Mouse (Mus musculus) kidney, embryonic 14.5 days (tissue): ENCODE measurements around the gene Wfdc5. TPM values are rescaled to one million over a fixed set of nuclear protein-coding genes. Genes with fewer than 3 reads are reported as not detected.
"Not testable (repeated sequence)": the region's sequence is repeated elsewhere in the genome, so short reads cannot be mapped to it uniquely, and the experiment has no call there.

ENCODE experiments used
- ATAC-seq: fragments of 200-750 bp; cut with Nextera tagmentation; 2 replicates; pipeline ENCODE4 v1.8.0; 2017; ENCODE audit warnings: moderate number of reproducible peaks, mild to moderate bottlenecking, moderate TSS enrichment, moderate library complexity; ENCODE audit not compliant: low FRiP score, low TSS enrichment
- H3K27ac ChIP-seq: fragments of 300-500 bp; sonication (generic); 2 replicates; pipeline ENCODE4 v1.5.1; 2014; ENCODE audit warnings: low read depth, mild to moderate bottlenecking, low read length, moderate library complexity, mixed read lengths
- H3K27me3 ChIP-seq: fragments of 300-500 bp; sonication (generic); 2 replicates; pipeline ENCODE4 v1.6.1; 2014; ENCODE audit warnings: mild to moderate bottlenecking, low read length; ENCODE audit not compliant: control insufficient read depth, insufficient read depth
- H3K36me3 ChIP-seq: fragments of 300-500 bp; sonication (generic); 2 replicates; pipeline ENCODE4 v1.6.1; 2014; ENCODE audit warnings: low read length, mixed read lengths; ENCODE audit not compliant: control insufficient read depth, insufficient read depth
- H3K4me1 ChIP-seq: fragments of 300-500 bp; sonication (generic); 2 replicates; pipeline ENCODE4 v1.6.1; 2014; ENCODE audit warnings: low read length, mixed read lengths; ENCODE audit not compliant: control insufficient read depth, insufficient read depth
- H3K4me2 ChIP-seq: fragments of 300-500 bp; sonication (generic); replicated peaks from 2 replicates; pipeline ENCODE4 v1.6.1; 2014; ENCODE audit warnings: low read depth, mild to moderate bottlenecking, low read length
- H3K4me3 ChIP-seq: fragments of 300-500 bp; sonication (generic); 2 replicates; pipeline ENCODE4 v1.5.1; 2014; ENCODE audit warnings: mild to moderate bottlenecking, low read length
- H3K9ac ChIP-seq: fragments of 300-500 bp; sonication (generic); 2 replicates; pipeline ENCODE4 v1.6.1; 2014; ENCODE audit warnings: low read depth, mild to moderate bottlenecking, low read length, moderate library complexity
- H3K9me3 ChIP-seq: fragments of 300-500 bp; sonication (generic); 2 replicates; pipeline ENCODE4 v1.6.1; 2016; ENCODE audit warnings: low read length; ENCODE audit not compliant: control insufficient read depth
- WGBS: fragments of 180-500 bp; shearing (Covaris S2); extraction: QIAGEN DNeasy Blood & Tissue Kit; methylation state at CpG from one replicate; pipeline ENCODE4 v1.1.7; 2014; 5-methylcytosine and 5-hydroxymethylcytosine counted together
- polyA plus RNA-seq: library from polyadenylated mRNA; unstranded; fragments of >200 nt; fragmentation: Nextera tagmentation; extraction: Ambion mirVana; gene quantifications from 2 replicates; pipeline ENCODE4 v1.2.1, GENCODE M21; 2014

Wfdc5 gene
- not detected in 2 replicates for polyA plus RNA-seq

DNA sequence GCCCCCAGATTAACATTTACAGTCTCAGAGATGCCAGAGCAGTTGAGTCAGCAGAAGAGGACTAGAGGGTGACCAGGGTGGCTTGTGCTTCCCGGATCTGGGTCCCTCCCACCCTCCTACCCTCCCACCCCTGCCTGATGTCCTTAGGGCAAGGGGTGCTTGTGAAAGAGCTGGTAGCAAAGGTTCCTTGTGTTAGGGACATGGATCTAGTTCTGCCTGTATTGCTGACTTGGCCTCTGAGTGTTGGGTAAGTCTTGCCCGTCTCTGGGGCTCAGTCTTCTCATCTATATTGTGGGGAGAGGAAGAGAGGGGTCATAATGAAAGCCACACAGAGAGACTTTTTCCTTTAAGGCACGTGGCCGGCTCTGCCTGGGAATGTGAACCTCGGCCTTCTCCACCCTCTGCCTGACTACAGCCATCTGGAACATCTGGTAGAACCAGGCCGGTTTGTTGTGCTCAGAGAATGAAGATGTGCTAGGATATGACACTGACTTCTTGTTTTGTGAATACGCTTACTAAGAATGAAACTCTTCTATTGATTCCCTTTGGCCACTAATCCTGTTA lies at the start of gene Wfdc5:
TSS of gene Wfdc5 (minus strand) at position 51 of the 564 bp plus-strand sequence.
- Histone ChIP-seq H3K9me3 (no peaks in the 10 kb centered on the region), H3K4me2 (no peak within 1 kb of the TSS), H3K27me3 (no peaks in the 10 kb centered on the region), H3K36me3 (no peaks in the 10 kb centered on the region), H3K4me3 (no peak within 1 kb of the TSS), H3K9ac (no peak within 1 kb of the TSS), H3K4me1 (no peaks in the 10 kb centered on the region), H3K27ac (no peak within 1 kb of the TSS)
- ATAC-seq, result no peak
- WGBS, result 82% methylated on average over 7 of the region's 7 CpGs

DNA sequence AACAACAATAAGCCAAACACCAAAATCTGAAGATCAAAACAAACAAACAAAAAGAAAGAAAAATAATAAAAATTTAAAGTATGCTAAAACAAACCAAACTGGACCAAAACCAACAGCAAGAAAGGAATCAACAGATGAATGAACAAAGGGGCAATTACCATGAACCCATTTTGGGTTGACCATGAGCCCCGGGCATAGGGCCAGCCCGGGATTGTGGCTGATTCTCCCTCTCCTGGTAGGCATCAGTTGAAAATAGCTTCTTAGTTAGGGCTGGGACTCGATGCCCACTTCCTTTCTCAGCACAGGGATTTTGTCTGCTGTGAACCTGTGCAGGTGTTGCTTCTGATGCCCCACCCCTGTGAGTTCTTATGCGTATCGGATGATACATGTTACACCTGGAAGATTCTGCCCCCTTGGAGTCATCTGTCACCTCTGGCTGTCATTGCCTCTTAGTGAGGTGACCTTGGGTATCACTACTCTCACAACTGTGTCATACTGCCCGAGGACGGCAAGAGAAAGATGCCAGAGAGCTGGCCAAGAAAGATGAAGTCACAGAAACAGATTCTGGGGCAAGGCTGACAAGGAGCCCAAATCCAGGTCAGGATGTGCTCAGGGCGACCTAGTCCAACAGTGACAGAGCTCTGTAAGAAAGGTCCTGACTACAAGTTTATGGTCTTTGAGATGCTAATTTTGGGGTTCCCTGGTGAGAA lies 46.0 kb upstream of the Wfdc5 start:
- Histone ChIP-seq H3K4me2 (no peak overlapping the region), H3K27me3 (no peaks in the 10 kb centered on the region), H3K9ac (no peak overlapping the region), H3K27ac (no peak overlapping the region), H3K4me1 (no peaks in the 10 kb centered on the region), H3K4me3 (no peak overlapping the region), H3K9me3 (no peaks in the 10 kb centered on the region), H3K36me3 (no peaks in the 10 kb centered on the region)
- no peak for ATAC-seq
- WGBS, result 87% methylated on average over 8 of the region's 8 CpGs

- H3K9ac ChIP-seq, result no peak within 1 kb of the TSS
- 44% methylated on average over 11 of the region's 11 CpGs for WGBS
- H3K36me3 ChIP-seq, result no peaks in the 10 kb centered on the region
- no peaks in the 10 kb centered on the region for H3K9me3 ChIP-seq
- 0 out of 2 replicates have a peak, but pooled peaks cover 2% of the 10 kb centered on the region for H3K4me1 ChIP-seq
- H3K4me2 ChIP-seq, result peak within 1 kb of the TSS; percentile 17; the same call in 1 of the 2 replicates
- H3K27me3 ChIP-seq, result no peaks in the 10 kb centered on the region
- peak; percentile 35; the same call in 1 of the 2 replicates for ATAC-seq
- 0 out of 2 replicates have a peak within 1 kb of the TSS, but pooled peaks have one; percentile 7 for H3K4me3 ChIP-seq
- H3K27ac ChIP-seq, result peak within 1 kb of the TSS; percentile 32; the same call in 1 of the 2 replicates
These were observed 39.0 kb upstream of the Wfdc5 start, which contains the start of gene Wfdc15b for GRCm38 (mm10) chr2:164221522-164221921. Gene Wfdc15b, minus strand, starts transcription at chr2:164221660.

DNA sequence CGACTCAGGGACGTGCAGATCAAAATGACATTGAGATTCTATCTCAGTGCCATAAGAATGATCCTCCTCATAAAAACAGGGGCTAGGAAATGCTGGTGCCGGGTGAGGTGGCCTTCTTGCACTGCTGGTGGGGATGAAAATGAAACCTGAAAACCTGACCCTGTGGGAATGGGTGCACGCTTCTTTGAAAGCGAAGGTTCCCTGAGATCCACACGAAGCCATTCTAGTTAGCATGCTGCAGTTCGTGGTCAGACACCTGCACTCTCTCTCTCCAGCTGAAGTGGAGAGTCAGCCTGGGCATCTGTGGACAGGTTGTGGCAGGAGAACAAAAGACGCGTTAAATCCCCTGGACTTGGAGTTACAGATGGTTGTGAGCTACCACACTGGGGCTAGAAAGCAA lies 36.8 kb upstream of the Wfdc5 start:
- H3K9ac ChIP-seq, result no peak overlapping the region

GRCm38 (mm10) chr2:164212711-164213110 lies 30.2 kb upstream of the Wfdc5 start:
- ATAC-seq, result no peak
- WGBS, result 79% methylated on average over 5 of the region's 5 CpGs
- Histone ChIP-seq H3K4me3 (no peak overlapping the region), H3K27me3 (no peaks in the 10 kb centered on the region), H3K27ac (no peak overlapping the region), H3K36me3 (no peaks in the 10 kb centered on the region), H3K4me2 (no peak overlapping the region), H3K9me3 (no peaks in the 10 kb centered on the region), H3K4me1 (no peaks in the 10 kb centered on the region), H3K9ac (no peak overlapping the region)

More for the DNA sequence above, 36.8 kb upstream of the Wfdc5 start:
- Histone ChIP-seq H3K27me3 (no peaks in the 10 kb centered on the region), H3K27ac (no peak overlapping the region), H3K36me3 (no peaks in the 10 kb centered on the region), H3K4me2 (no peak overlapping the region), H3K4me1 (0 out of 2 replicates have a peak, but pooled peaks cover 2% of the 10 kb centered on the region), H3K4me3 (no peak overlapping the region), H3K9me3 (no peaks in the 10 kb centered on the region)
- no peak for ATAC-seq
- WGBS, result 79% methylated on average over 9 of the region's 9 CpGs

DNA sequence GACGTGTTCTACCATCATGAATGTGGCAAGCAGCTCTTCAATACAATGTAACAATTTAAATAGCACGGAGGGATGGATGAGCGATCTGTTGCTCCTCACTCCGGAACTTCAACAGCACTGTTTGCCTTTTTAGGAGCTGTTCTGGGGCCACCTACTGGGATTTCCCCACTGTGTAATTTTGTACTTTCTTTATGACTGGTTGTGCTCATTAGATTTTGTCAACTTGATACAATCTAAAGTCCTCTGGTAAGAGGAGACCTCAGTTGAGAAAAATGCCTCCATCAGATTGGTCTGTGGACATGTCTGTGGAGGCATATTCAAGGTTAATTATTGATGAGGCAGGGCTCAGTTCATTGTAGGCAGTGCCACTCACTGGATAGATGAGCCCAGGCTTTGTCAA lies 28.4 kb upstream of the Wfdc5 start:
- H3K36me3 ChIP-seq, result no peaks in the 10 kb centered on the region
- no peaks in the 10 kb centered on the region for H3K9me3 ChIP-seq
- H3K4me2 ChIP-seq, result no peak overlapping the region
- H3K4me1 ChIP-seq, result no peaks in the 10 kb centered on the region
- no peak overlapping the region for H3K4me3 ChIP-seq
- ATAC-seq, result no peak
- H3K27ac ChIP-seq, result no peak overlapping the region
- H3K9ac ChIP-seq, result no peak overlapping the region
- H3K27me3 ChIP-seq, result no peaks in the 10 kb centered on the region
- 93% methylated on average over 4 of the region's 4 CpGs for WGBS

DNA sequence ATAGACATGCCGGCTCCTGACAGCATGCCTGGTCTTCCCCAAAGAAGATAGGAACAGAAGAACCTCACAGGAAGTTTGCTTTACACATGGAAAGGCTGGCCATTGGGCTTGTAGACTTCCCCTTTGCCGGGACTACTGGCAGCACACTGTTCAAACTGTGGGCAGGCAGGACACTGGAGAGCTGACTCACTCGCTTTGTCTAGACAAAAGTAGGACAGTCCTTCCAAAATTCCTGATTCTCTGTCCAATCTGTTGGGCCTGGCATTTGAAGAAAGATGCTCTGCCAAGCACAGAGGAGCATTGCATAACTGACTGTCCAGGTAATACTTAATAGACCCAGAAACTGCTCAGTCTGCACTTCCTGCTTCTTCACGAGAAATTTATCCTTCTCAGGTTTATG lies 24.1 kb upstream of the Wfdc5 start:
- no peak overlapping the region for H3K4me2 ChIP-seq
- H3K9ac ChIP-seq, result no peak overlapping the region
- no peak for ATAC-seq
- H3K27ac ChIP-seq, result no peak overlapping the region
- H3K4me3 ChIP-seq, result no peak overlapping the region
- H3K27me3 ChIP-seq, result no peaks in the 10 kb centered on the region
- H3K9me3 ChIP-seq, result no peaks in the 10 kb centered on the region
- no peaks in the 10 kb centered on the region for H3K36me3 ChIP-seq
- H3K4me1 ChIP-seq, result no peaks in the 10 kb centered on the region
- 80% methylated on average over 4 of the region's 4 CpGs for WGBS

GRCm38 (mm10) chr2:164206011-164206410 lies 23.5 kb upstream of the Wfdc5 start:
- not testable (repeated sequence) for H3K27ac ChIP-seq, H3K9ac ChIP-seq, H3K36me3 ChIP-seq, H3K27me3 ChIP-seq, ATAC-seq, H3K4me3 ChIP-seq, H3K4me1 ChIP-seq, H3K4me2 ChIP-seq, H3K9me3 ChIP-seq
- WGBS, result 94% methylated on average over 10 of the region's 10 CpGs

DNA sequence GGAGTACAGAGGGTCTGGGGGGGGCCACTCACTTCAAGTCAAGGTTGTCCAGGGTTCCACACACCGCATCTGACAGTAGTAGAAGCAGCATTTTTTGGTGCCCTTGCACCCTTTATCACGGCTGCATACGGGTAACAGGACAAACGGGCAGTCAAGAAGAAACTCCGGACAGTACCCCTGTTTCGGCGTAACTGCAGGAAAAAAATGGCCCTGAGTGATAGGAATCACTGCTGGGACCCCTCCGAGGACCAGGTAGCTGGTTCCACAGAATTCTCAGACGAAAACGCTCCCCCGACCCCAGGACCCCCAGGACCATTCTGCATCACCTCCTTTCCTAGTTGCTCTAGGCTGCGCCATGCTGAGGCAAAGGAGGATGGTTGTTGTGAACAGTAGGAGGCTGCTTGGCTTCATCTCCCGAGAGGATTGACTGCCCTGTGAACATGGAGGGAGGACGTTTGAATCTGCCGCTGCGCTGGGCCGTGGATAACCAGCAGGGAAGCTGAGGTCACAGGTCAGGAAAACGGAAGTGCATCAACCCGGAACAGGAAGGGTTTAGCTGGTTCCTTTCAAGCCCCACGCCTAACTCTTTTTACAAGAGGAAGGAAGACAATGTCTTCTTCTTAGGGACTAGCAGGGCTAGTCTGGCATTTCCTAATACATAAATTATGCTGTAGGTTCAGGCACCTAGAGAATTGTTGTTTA lies 17.2 kb upstream of the Wfdc5 start, which contains the start of gene Wfdc15a:
TSS of gene Wfdc15a (minus strand) at position 505 of the 702 bp plus-strand sequence.
- Histone ChIP-seq H3K9ac (no peak within 1 kb of the TSS), H3K36me3 (no peaks in the 10 kb centered on the region), H3K4me2 (no peak within 1 kb of the TSS), H3K9me3 (no peaks in the 10 kb centered on the region), H3K27me3 (no peaks in the 10 kb centered on the region), H3K4me3 (no peak within 1 kb of the TSS), H3K27ac (no peak within 1 kb of the TSS), H3K4me1 (no peaks in the 10 kb centered on the region)
- no peak for ATAC-seq
- WGBS, result 72% methylated on average over 20 of the region's 20 CpGs
